Mouse (Mus musculus): ENCODE measurements at regions not wholly inside any gene's neighbourhood (a gene's known extent, or its start where the extent isn't known, plus 50 kb on each side); places are given as distances from the start of the nearest gene placed in this dataset.

DNA sequence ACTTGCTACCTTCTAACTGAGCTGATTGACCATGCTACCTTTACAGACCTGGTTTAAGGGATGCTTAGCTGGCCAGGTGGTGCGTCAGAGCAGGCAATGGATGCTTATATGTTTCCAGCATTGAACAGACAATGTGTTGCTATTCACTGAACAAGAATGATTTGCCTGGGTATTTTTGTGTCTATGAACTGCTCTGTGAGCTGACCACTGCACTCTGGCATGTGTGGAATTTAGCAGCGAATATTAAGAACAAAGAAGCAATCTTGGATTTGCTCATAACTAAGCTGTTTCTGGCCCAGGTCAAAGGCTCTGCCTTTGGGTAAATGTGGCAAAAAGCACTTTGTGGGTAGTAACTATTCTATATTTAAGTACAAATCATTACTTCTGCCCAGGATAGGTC lies 58.3 kb upstream of the Ccdc39 start:
- ATAC-seq (replicated peaks; ENCODE audit: low FRiP score, poor library complexity, severe bottlenecking), result no peak

- no peak for ATAC-seq (replicated peaks; ENCODE audit: low FRiP score, poor library complexity, severe bottlenecking)
Observed at GRCm38 (mm10) chr3:33903326-33903725, 59.2 kb upstream of the Ccdc39 start.

DNA sequence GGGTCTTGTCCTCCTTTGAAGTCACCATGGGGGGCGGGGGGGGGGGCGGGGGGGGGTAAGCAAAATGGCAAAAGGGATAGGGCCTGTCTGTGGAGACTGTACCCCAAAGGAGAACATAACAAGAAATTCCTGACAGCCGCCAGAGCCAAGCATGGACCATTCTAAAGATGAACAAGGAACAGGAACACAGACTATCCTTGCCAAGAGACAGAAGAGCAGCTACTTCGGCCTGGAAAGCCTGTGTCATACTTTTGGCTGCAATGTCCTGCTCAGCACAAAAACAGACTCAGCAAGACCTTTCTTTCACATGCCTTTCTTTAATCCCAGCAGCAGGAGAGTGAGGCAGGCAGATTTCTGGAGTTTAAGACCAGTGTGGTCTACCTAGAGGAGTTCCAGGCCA lies 59.7 kb upstream of the Ccdc39 start:
- no peak for ATAC-seq (replicated peaks; ENCODE audit: low FRiP score, poor library complexity, severe bottlenecking)

DNA sequence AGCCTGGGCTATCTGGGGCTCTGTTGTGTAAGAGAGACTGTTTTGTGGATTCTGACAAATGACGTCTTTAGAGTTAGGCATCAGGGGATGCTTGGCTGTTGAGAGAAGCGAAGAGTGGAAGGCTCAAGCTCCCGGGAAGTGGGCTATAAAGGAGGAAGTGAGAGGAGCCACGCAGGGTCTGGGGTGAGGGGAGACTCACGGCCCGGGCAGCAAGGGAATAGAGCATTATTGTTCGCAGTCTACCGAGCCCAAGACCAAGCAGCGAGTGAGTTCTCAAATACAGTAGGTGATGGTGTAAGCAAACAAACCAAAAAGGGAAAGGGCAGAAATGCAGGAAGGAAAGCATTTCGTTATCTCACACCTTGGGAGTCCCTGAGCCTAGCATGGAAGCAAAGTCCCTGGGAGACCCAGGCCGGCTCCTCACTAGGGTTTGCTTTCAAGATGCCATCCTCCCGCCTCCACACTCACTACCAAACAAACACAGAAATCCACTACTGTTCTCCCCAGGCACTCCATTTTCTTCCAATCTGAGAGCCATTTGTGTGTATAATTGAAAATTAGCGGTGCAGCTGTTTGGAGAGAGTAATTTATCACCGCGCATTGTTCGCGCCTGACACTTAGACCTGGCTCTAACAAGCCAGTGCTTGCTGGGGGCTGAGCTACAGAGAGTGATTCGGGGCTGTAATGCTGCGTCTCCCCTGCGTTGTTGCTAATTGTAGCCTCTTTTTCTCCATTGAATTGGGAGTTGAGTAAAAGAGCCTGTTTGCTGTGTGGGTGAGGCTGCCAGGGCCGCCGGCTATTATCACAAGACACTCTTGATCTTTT lies 61.0 kb upstream of the Ccdc39 start:
- no peak for ATAC-seq (replicated peaks; ENCODE audit: low FRiP score, poor library complexity, severe bottlenecking)

DNA sequence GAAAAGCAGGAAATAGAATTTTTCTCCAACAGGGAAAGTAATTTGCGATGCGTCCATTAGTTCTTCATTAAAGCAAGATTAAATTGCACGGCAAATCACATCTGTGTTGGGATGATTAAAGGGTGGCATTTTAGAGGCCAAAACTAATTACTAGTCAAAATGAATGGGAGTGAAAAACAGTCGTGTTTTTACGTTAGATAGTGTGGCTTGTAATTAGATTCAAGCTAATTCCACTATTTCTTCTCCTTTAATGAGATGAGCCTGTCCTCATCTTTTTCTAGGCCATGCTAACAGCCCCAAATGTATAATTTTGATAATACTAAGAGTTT lies 61.5 kb upstream of the Ccdc39 start:
- no peak for ATAC-seq (replicated peaks; ENCODE audit: low FRiP score, poor library complexity, severe bottlenecking)

GRCm38 (mm10) chr3:33907061-33907460 lies 63.0 kb upstream of the Ccdc39 start:
- ATAC-seq (replicated peaks; ENCODE audit: low FRiP score, poor library complexity, severe bottlenecking), result no peak

DNA sequence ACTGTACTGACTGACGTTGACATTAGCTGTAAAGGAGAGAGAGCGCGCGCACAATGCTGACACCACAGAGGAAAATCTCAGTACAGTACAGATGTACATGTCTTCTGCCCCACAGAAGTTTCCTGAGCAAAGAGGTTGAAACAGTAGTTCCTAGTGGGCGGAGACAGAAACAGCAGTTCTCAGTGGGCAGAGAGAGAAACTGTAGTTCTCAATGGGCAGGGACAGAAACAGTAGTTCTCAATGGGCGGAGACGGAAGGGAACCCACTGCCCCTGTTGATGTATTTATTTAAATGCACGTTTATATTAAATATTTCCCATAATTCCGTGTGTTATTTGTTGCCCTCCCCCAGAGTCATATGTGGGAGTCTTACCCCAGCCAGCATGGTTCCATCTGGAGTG lies 67.4 kb upstream of the Ccdc39 start:
- ATAC-seq (replicated peaks; ENCODE audit: low FRiP score, poor library complexity, severe bottlenecking), result no peak

GRCm38 (mm10) chr3:33913470-33913869 lies 69.4 kb upstream of the Ccdc39 start:
- no peak for ATAC-seq (replicated peaks; ENCODE audit: low FRiP score, poor library complexity, severe bottlenecking)

GRCm38 (mm10) chr3:33914386-33914785 lies 70.3 kb upstream of the Ccdc39 start:
- no peak for ATAC-seq (replicated peaks; ENCODE audit: low FRiP score, poor library complexity, severe bottlenecking)

GRCm38 (mm10) chr3:33915777-33916176 lies 71.7 kb upstream of the Ccdc39 start:
- ATAC-seq (replicated peaks; ENCODE audit: low FRiP score, poor library complexity, severe bottlenecking), result no peak

DNA sequence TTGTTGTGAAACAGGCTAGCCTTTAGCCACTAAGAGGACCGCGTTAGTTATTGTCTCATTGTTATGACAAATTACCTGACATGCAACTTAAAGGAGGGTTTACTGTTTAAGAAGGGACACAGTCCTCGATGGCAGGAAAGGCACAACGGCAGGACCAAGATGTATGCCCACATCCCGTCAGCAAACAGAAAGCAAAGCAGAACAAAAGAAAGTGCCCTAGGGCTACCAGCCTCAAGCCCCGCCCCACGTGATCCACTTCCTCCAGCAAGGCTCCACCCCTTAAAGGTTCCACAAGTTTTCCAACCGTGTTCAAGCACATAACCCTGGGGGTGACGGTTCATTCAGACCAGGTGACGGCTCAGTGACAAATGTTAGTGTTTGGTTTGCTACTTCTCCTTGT lies 72.2 kb upstream of the Ccdc39 start:
- no peak for ATAC-seq (replicated peaks; ENCODE audit: low FRiP score, poor library complexity, severe bottlenecking)

- no peak for ATAC-seq (replicated peaks; ENCODE audit: low FRiP score, poor library complexity, severe bottlenecking)
Observed at GRCm38 (mm10) chr3:33916818-33917217, 72.7 kb upstream of the Ccdc39 start.

DNA sequence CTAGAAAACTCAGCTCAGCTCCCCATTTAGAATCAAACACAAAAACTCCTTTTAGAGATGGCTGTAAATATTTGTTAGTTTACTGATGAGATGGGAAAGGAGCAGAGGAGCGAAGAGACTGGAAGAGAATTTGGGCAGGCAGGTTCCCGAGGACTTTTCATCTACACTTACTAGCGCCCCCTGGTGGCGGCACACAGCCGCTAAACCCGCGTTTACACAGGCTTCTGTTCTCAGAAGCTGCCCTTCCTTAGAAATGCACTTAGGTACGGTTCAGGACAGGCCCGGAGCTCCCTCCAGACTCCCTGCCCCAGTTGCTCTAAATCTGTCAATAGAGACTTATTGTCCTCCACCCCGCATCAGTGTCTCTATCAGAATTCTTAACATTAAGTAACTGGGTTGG lies 74.7 kb upstream of the Ccdc39 start:
- ATAC-seq (replicated peaks; ENCODE audit: low FRiP score, poor library complexity, severe bottlenecking), result 0 out of 2 replicates have a peak, but pooled peaks have one; percentile 42

GRCm38 (mm10) chr3:33925072-33925471 lies 81.0 kb upstream of the Ccdc39 start:
- ATAC-seq (replicated peaks; ENCODE audit: low FRiP score, poor library complexity, severe bottlenecking), result no peak

GRCm38 (mm10) chr3:33955064-33955463 lies 64.7 kb upstream of the Fxr1 start:
- no peak for ATAC-seq (replicated peaks; ENCODE audit: low FRiP score, poor library complexity, severe bottlenecking)

- 0 out of 2 replicates have a peak, but pooled peaks have one; percentile 46 for ATAC-seq (replicated peaks; ENCODE audit: low FRiP score, poor library complexity, severe bottlenecking)
Observed at GRCm38 (mm10) chr3:33955854-33956624, 63.7 kb upstream of the Fxr1 start.

GRCm38 (mm10) chr3:33956625-33957023 lies 63.1 kb upstream of the Fxr1 start:
- no peak for ATAC-seq (replicated peaks; ENCODE audit: low FRiP score, poor library complexity, severe bottlenecking)

- no peak for ATAC-seq (replicated peaks; ENCODE audit: low FRiP score, poor library complexity, severe bottlenecking)
Observed at GRCm38 (mm10) chr3:33957676-33958075, 62.1 kb upstream of the Fxr1 start.

- ATAC-seq (replicated peaks; ENCODE audit: low FRiP score, poor library complexity, severe bottlenecking), result no peak
Observed at GRCm38 (mm10) chr3:33958216-33958615, 61.5 kb upstream of the Fxr1 start.

- ATAC-seq (replicated peaks; ENCODE audit: low FRiP score, poor library complexity, severe bottlenecking), result no peak
Observed at GRCm38 (mm10) chr3:33960211-33960610, 59.5 kb upstream of the Fxr1 start.

DNA sequence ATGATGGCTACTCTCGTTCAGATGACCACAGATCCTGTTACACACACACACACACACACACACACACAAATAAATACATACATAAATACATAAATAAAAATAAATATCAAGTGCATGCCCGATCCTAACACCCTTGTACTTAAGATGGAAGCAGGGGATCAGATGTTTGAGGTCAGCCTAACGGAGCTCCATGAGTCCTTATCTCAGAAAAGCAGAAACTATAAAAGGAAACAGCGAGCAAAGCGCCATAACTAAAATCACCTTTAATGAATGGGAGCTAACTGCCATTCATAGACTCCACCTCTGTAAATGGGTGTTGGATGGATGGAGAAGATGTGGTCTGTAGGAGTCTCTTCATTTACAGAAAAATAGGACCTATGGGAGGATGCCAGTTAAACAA lies 56.8 kb upstream of the Fxr1 start:
- ATAC-seq (replicated peaks; ENCODE audit: low FRiP score, poor library complexity, severe bottlenecking), result no peak

All from erythroid progenitor cell, adult 5-6 weeks (primary cell).